Mouse (Mus musculus): ENCODE results near the gene Armc10. TPM values are rescaled to one million over a fixed set of nuclear protein-coding genes. Genes with fewer than 3 reads are reported as not detected.

Gene Armc10
- total and polyA plus RNA-seq, 3 experiments, result 32.5 to 54.9 (median 34.1) TPM

DNA sequence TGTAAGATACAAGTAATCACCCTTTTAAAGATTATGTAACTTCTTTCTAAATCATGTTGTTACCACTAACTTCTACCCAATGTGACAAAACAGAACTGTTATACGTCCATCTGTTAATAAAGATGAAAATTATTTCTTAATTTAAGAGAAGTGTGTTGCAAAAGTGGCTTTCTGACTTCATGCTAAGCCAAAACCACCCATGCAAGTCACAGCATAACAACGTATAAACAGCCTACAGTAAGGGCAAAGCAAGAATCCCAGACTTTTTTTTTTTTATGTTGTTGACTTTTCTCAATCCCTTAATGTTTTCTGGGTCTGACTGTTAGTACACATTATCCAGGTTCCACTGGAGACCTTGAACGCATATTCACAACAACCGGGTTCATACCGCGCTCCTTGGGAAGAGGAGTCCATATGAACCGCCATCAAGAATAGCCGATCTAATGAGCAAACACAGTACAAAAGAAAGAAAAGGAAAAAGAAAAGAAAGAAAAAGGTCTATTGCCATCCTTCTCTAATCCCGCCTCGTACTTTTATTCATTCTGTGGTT is 54.7 kb downstream of the Armc10 start:
- H3K4me1 ChIP-seq (ENCODE audit: insufficient read depth, low read depth, low read length), result peaks cover 22% of the 10 kb centered on the region
- no peak for DNase-seq (ENCODE audit: low spot score)
- no peaks in the 10 kb centered on the region for H3K9me3 ChIP-seq (replicated peaks)
- no peak for ATAC-seq (ENCODE audit: extremely low read depth, insufficient number of reproducible peaks, low FRiP score, poor library complexity, severe bottlenecking)
- TF ChIP-seq TAL1 (conservative IDR thresholded peaks at IDR 0.05; ENCODE audit: low read depth, low read length) (no peak), GATA2 (IDR thresholded peaks at IDR 0.05; ENCODE audit: borderline replicate concordance, low read depth, low read length) (no peak), POLR2AphosphoS5 (IDR thresholded peaks at IDR 0.05; ENCODE audit: insufficient replicate concordance, low read depth, low read length) (no peak), CTCF (IDR thresholded peaks at IDR 0.05; ENCODE audit: low read depth, low read length) (no peak), GATA1 (IDR thresholded peaks at IDR 0.05; ENCODE audit: borderline replicate concordance, low read length) (no peak)
- no peaks in the 10 kb centered on the region for H3K36me3 ChIP-seq (replicated peaks)
- peak overlapping the region; percentile 80 for H3K4me3 ChIP-seq (ENCODE audit: low read depth, low read length)
- no peaks in the 10 kb centered on the region for H3K27me3 ChIP-seq (ENCODE audit: insufficient read depth, low read length)

DNA sequence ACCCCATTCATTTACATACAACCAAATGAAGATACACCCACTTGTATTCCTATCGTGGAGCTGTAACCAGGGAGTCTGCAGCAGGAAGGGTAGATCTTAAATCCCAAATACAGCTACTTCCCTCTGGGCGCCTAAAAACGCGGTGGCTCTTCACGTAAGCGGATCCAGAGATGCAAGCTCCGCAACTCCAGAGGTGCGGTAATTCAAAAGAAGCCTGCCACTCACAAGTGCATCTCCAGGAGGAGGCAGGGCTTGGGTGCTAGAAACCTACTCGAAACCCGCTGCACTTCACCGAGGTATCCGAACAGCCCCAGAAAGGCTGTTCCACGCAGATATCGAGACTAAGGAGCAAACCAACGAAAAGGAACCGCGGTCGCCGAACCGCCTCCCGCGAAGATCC is 55.3 kb downstream of the Armc10 start:
- no peak for DNase-seq (ENCODE audit: low spot score)
- 0 out of 2 replicates have a peak, but pooled peaks have one; percentile 5 for ATAC-seq (ENCODE audit: extremely low read depth, insufficient number of reproducible peaks, low FRiP score, poor library complexity, severe bottlenecking)
- H3K4me1 ChIP-seq (ENCODE audit: insufficient read depth, low read depth, low read length), result peaks cover 22% of the 10 kb centered on the region
- TF ChIP-seq CTCF (IDR thresholded peaks at IDR 0.05; ENCODE audit: low read depth, low read length) (no peak), GATA1 (IDR thresholded peaks at IDR 0.05; ENCODE audit: borderline replicate concordance, low read length) (no peak), GATA2 (IDR thresholded peaks at IDR 0.05; ENCODE audit: borderline replicate concordance, low read depth, low read length) (no peak), TAL1 (conservative IDR thresholded peaks at IDR 0.05; ENCODE audit: low read depth, low read length) (no peak), POLR2AphosphoS5 (IDR thresholded peaks at IDR 0.05; ENCODE audit: insufficient replicate concordance, low read depth, low read length) (no peak)
- H3K36me3 ChIP-seq (replicated peaks), result no peaks in the 10 kb centered on the region
- H3K27me3 ChIP-seq (ENCODE audit: insufficient read depth, low read length), result no peaks in the 10 kb centered on the region
- H3K9me3 ChIP-seq (replicated peaks), result no peaks in the 10 kb centered on the region
- peak overlapping the region; percentile 80 for H3K4me3 ChIP-seq (ENCODE audit: low read depth, low read length)

DNA sequence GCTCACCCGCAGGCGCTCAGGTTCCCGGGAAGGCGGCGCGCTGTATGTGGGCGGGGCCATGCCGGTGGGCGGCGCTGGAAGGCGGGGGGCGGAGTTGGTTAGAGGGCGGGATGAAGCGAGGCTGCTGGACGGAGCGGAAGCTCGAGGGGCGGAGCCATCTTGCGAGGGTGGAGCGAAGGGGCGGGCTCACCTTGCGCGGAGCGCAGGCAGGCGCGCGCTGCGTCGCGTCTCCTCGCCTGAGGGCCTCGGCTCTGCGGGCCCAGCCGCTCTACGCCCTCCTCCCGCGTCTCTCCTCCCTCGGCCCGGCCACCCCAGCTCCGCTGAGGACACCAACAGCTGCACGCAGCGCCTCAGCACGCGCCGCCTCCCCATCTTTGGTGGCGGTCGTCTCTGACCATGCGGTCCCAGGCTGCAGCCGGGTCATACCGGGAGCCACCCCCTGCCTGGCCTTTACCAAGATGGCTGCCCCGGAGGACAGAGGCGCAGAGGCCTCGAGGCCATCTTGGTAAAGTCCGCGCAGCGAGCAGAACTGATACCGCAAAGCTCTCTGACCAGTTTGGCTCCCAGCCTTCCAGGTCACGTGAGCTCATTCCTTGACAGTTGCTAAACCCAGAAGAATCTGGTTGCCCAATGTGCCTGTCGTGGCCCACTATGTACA is 55.9 kb downstream of the Armc10 start, which contains the start of gene Napepld:
TSS of gene Napepld (minus strand) at position 46 of the 658 bp plus-strand sequence.
- TF ChIP-seq POLR2AphosphoS5 (IDR thresholded peaks at IDR 0.05; ENCODE audit: insufficient replicate concordance, low read depth, low read length) (no peak), CTCF (IDR thresholded peaks at IDR 0.05; ENCODE audit: low read depth, low read length) (no peak), GATA1 (IDR thresholded peaks at IDR 0.05; ENCODE audit: borderline replicate concordance, low read length) (no peak), TAL1 (conservative IDR thresholded peaks at IDR 0.05; ENCODE audit: low read depth, low read length) (no peak), GATA2 (IDR thresholded peaks at IDR 0.05; ENCODE audit: borderline replicate concordance, low read depth, low read length) (no peak)
- peaks cover 22% of the 10 kb centered on the region for H3K4me1 ChIP-seq (ENCODE audit: insufficient read depth, low read depth, low read length)
- no peaks in the 10 kb centered on the region for H3K36me3 ChIP-seq (replicated peaks)
- H3K4me3 ChIP-seq (ENCODE audit: low read depth, low read length), result peak within 1 kb of the TSS; percentile 80
- H3K9me3 ChIP-seq (replicated peaks), result no peaks in the 10 kb centered on the region
- DNase-seq (ENCODE audit: low spot score) (peak; percentile 81), ATAC-seq (ENCODE audit: extremely low read depth, insufficient number of reproducible peaks, low FRiP score, poor library complexity, severe bottlenecking) (peak; percentile 82)
- no peaks in the 10 kb centered on the region for H3K27me3 ChIP-seq (ENCODE audit: insufficient read depth, low read length)

GRCm38 (mm10) chr5:21702009-21702364 is 56.4 kb downstream of the Armc10 start:
- Histone ChIP-seq H3K27me3 (ENCODE audit: insufficient read depth, low read length) (no peaks in the 10 kb centered on the region), H3K36me3 (replicated peaks) (no peaks in the 10 kb centered on the region), H3K9me3 (replicated peaks) (no peaks in the 10 kb centered on the region), H3K4me3 (ENCODE audit: low read depth, low read length) (peak overlapping the region; percentile 80), H3K4me1 (ENCODE audit: insufficient read depth, low read depth, low read length) (peaks cover 22% of the 10 kb centered on the region)
- TF ChIP-seq CTCF (IDR thresholded peaks at IDR 0.05; ENCODE audit: low read depth, low read length), result no peak
- no peak for TF ChIP-seq POLR2AphosphoS5 (IDR thresholded peaks at IDR 0.05; ENCODE audit: insufficient replicate concordance, low read depth, low read length)
- no peak for TF ChIP-seq TAL1 (conservative IDR thresholded peaks at IDR 0.05; ENCODE audit: low read depth, low read length)
- no peak for TF ChIP-seq GATA1 (IDR thresholded peaks at IDR 0.05; ENCODE audit: borderline replicate concordance, low read length)
- no peak for TF ChIP-seq GATA2 (IDR thresholded peaks at IDR 0.05; ENCODE audit: borderline replicate concordance, low read depth, low read length)
- no peak for ATAC-seq (ENCODE audit: extremely low read depth, insufficient number of reproducible peaks, low FRiP score, poor library complexity, severe bottlenecking)
- DNase-seq (ENCODE audit: low spot score), result no peak

DNA sequence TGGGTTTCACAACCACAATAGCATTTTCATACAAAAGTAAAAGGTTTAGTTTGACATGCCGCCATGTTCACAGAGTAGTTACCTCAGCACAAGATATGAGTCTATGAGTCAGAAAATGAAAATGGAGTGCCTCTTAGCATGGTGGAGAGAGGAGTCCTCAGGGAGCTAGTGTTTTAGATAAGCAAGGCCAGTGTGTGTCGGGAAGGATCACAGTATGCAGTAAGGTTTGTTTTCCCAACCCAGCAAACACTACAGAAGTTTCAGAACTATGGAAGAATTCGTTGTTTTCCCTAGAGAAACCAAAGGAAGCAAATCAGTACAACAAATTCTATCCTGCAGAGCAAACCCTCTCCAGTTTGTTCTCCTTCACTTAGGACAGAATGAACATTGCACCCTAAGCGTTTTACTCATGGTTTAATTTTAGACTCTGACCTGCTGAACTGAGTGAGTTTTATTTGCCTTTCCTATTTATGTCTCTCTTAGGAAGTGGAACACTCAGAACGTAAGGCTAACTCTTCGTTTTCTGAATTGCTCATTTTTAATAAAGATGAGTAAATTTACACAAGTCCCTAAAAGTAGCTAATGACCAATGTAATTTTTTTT is 57.4 kb downstream of the Armc10 start:
- DNase-seq (ENCODE audit: low spot score) (no peak), ATAC-seq (ENCODE audit: extremely low read depth, insufficient number of reproducible peaks, low FRiP score, poor library complexity, severe bottlenecking) (no peak)
- H3K36me3 ChIP-seq (replicated peaks), result no peaks in the 10 kb centered on the region
- H3K27me3 ChIP-seq (ENCODE audit: insufficient read depth, low read length), result no peaks in the 10 kb centered on the region
- no peaks in the 10 kb centered on the region for H3K9me3 ChIP-seq (replicated peaks)
- peaks cover 22% of the 10 kb centered on the region for H3K4me1 ChIP-seq (ENCODE audit: insufficient read depth, low read depth, low read length)
- no peak overlapping the region for H3K4me3 ChIP-seq (ENCODE audit: low read depth, low read length)
- TF ChIP-seq CTCF (IDR thresholded peaks at IDR 0.05; ENCODE audit: low read depth, low read length) (no peak), POLR2AphosphoS5 (IDR thresholded peaks at IDR 0.05; ENCODE audit: insufficient replicate concordance, low read depth, low read length) (no peak), GATA2 (IDR thresholded peaks at IDR 0.05; ENCODE audit: borderline replicate concordance, low read depth, low read length) (no peak), TAL1 (conservative IDR thresholded peaks at IDR 0.05; ENCODE audit: low read depth, low read length) (no peak), GATA1 (IDR thresholded peaks at IDR 0.05; ENCODE audit: borderline replicate concordance, low read length) (no peak)

DNA sequence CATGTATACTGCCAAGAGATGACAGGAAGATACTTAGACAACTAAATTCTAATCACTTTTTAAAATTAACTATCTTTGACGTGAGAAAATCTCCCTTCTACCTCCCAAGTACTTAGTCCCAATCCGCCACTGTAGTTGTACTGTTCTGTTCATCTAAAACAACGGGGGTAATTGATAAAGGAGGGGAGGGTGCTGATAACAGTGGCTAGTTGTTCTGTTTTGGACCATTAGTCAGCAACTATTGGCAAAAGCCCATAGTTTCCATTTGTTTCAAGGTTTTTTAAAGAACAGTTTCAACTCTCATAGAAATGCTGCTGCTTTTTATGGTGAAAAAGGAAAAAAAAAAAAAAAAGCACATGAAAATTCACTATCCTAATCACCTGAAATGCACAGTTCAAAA is 58.1 kb downstream of the Armc10 start:
- Histone ChIP-seq H3K36me3 (replicated peaks) (no peaks in the 10 kb centered on the region), H3K9me3 (replicated peaks) (no peaks in the 10 kb centered on the region), H3K4me1 (ENCODE audit: insufficient read depth, low read depth, low read length) (peaks cover 22% of the 10 kb centered on the region), H3K4me3 (ENCODE audit: low read depth, low read length) (no peak overlapping the region), H3K27me3 (ENCODE audit: insufficient read depth, low read length) (no peaks in the 10 kb centered on the region)
- TF ChIP-seq GATA2 (IDR thresholded peaks at IDR 0.05; ENCODE audit: borderline replicate concordance, low read depth, low read length) (no peak), GATA1 (IDR thresholded peaks at IDR 0.05; ENCODE audit: borderline replicate concordance, low read length) (no peak), CTCF (IDR thresholded peaks at IDR 0.05; ENCODE audit: low read depth, low read length) (no peak), POLR2AphosphoS5 (IDR thresholded peaks at IDR 0.05; ENCODE audit: insufficient replicate concordance, low read depth, low read length) (no peak), TAL1 (conservative IDR thresholded peaks at IDR 0.05; ENCODE audit: low read depth, low read length) (no peak)
- ATAC-seq (ENCODE audit: extremely low read depth, insufficient number of reproducible peaks, low FRiP score, poor library complexity, severe bottlenecking) (no peak), DNase-seq (ENCODE audit: low spot score) (no peak)
